Mouse (Mus musculus) embryonic facial prominence, embryonic 13.5 days (tissue): ENCODE measurements around the gene Mcf2l. TPM values are rescaled to one million over a fixed set of nuclear protein-coding genes. Genes with fewer than 3 reads are reported as not detected.
A peak's percentile ranks its signal among the peaks of the same experiment; 100 is the strongest.

ENCODE experiments used
- ATAC-seq: fragments of 200-750 bp; cut with Nextera tagmentation; 2 replicates; pipeline ENCODE4 v1.8.0; 2017; ENCODE audit warnings: low read depth; ENCODE audit not compliant: insufficient number of reproducible peaks, insufficient read depth, low FRiP score, low TSS enrichment
- H3K27ac ChIP-seq: fragments of 300-500 bp; sonication (generic); 2 replicates; pipeline ENCODE4 v1.5.1; 2015; ENCODE audit warnings: moderate library complexity, mild to moderate bottlenecking, inconsistent platforms
- H3K27me3 ChIP-seq: fragments of 300-500 bp; sonication (generic); 2 replicates; pipeline ENCODE4 v1.6.1; 2015; ENCODE audit warnings: mild to moderate bottlenecking, inconsistent platforms
- H3K36me3 ChIP-seq: fragments of 300-500 bp; sonication (generic); 2 replicates; pipeline ENCODE4 v1.6.1; 2015; ENCODE audit warnings: mild to moderate bottlenecking, inconsistent platforms
- H3K4me1 ChIP-seq: fragments of 300-500 bp; sonication (generic); 2 replicates; pipeline ENCODE4 v1.6.1; 2015; ENCODE audit warnings: inconsistent platforms
- H3K4me2 ChIP-seq: fragments of 300-500 bp; sonication (generic); 2 replicates; pipeline ENCODE4 v1.6.1; 2015; ENCODE audit warnings: moderate library complexity, mild to moderate bottlenecking, inconsistent platforms
- H3K4me3 ChIP-seq: fragments of 300-500 bp; sonication (generic); 2 replicates; pipeline ENCODE4 v1.5.1; 2015; ENCODE audit warnings: mild to moderate bottlenecking, inconsistent platforms
- H3K9ac ChIP-seq: fragments of 300-500 bp; sonication (generic); 2 replicates; pipeline ENCODE4 v1.6.1; 2015; ENCODE audit warnings: mild to moderate bottlenecking, inconsistent platforms
- H3K9me3 ChIP-seq: fragments of 300-500 bp; sonication (generic); 2 replicates; pipeline ENCODE4 v1.6.1; 2016; ENCODE audit warnings: inconsistent platforms
- WGBS: fragments of 180-500 bp; shearing (Covaris S2); methylation state at CpG from one replicate; pipeline ENCODE4 v1.1.7; 2015; ENCODE audit warnings: mixed read lengths; 5-methylcytosine and 5-hydroxymethylcytosine counted together
- polyA plus RNA-seq: library from polyadenylated mRNA; unstranded; fragments of >200 nt; fragmentation: Nextera tagmentation; extraction: Ambion mirVana; gene quantifications from 2 replicates; pipeline ENCODE4 v1.2.1, GENCODE M21; 2015

The Mcf2l gene
- polyA plus RNA-seq, 1 experiment from 2014 or later = 13.1 TPM

DNA sequence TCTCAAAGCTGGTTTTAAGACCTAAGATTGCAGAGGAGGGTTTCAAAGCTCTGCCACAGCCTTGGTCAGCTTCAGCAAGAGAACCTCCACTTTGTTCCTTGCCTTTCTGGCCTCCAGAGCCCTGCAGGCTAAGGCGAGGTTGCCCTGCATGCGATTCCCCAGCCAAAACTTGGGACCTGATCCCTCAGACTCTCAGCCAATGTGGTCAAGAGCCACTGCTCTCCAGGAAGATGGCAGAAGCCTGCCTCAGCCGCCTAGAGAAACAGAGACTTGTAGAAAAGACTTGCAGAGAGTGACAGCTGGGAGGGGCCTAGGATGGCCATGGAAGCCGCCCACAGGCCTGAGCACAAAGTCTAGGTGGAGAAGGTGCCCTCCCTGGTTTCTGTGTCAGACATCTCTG lies 1.4 kb downstream of the Mcf2l start:
- Histone ChIP-seq H3K27me3 (peaks cover 45% of the 10 kb centered on the region), H3K4me2 (no peak overlapping the region), H3K9ac (no peak overlapping the region), H3K36me3 (no peaks in the 10 kb centered on the region), H3K4me3 (no peak overlapping the region), H3K27ac (no peak overlapping the region), H3K9me3 (no peaks in the 10 kb centered on the region), H3K4me1 (peaks cover 11% of the 10 kb centered on the region)
- 72% methylated on average over 4 of the region's 4 CpGs for WGBS
- no peak for ATAC-seq

DNA sequence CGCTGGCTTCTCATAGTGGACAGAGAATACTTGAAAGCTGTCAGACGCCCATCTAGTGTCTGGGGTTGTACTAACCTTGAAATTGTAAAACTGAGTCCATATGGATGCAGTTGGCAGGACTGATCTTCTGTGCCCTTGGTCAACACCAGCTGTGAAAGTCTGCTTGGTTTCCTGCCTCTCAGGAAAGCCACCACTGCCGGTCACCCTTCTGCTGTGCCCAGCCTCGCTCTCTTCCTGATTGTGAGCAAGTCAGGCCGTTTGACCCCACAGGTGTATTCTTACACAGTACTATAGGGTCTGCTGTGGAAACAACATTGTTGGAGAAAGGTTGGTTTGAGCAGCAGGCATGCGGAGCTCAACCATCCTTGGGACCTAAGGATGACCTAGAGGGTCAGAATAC lies 3.5 kb downstream of the Mcf2l start:
- Histone ChIP-seq H3K9me3 (no peaks in the 10 kb centered on the region), H3K27me3 (peaks cover 27% of the 10 kb centered on the region), H3K9ac (no peak overlapping the region), H3K36me3 (no peaks in the 10 kb centered on the region), H3K4me2 (no peak overlapping the region), H3K4me3 (no peak overlapping the region), H3K27ac (no peak overlapping the region), H3K4me1 (peaks cover 11% of the 10 kb centered on the region)
- no peak for ATAC-seq
- WGBS = 71% methylated on average over 6 of the region's 6 CpGs

DNA sequence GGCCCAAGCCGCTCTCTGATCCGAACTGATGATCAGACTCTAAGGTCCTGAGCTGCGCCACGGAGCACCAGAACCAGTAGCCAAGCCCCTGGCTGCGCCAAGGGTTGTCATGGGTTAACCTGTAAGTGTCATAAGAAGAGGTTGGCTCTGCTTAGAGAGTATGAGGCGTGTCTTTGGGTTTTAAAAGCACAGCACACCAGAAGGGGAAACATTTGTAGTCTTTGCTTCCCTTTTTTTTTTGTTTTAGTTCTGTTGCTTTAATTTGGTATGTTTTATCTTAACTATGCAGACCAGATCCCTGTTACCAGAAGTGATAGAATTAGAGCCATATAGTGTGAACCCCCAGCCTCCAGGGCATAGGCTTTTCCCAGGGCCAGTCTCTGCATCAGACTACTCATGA lies 6.6 kb downstream of the Mcf2l start:
- no peaks in the 10 kb centered on the region for H3K36me3 ChIP-seq
- H3K4me3 ChIP-seq = no peak overlapping the region
- H3K4me1 ChIP-seq = peaks cover 7% of the 10 kb centered on the region; the same call in 1 of the 2 replicates
- no peaks in the 10 kb centered on the region for H3K9me3 ChIP-seq
- WGBS = 89% methylated on average over 6 of the region's 6 CpGs
- ATAC-seq = no peak
- no peak overlapping the region for H3K9ac ChIP-seq
- no peak overlapping the region for H3K4me2 ChIP-seq
- H3K27ac ChIP-seq = no peak overlapping the region
- peaks cover 5% of the 10 kb centered on the region; the same call in 1 of the 2 replicates for H3K27me3 ChIP-seq

DNA sequence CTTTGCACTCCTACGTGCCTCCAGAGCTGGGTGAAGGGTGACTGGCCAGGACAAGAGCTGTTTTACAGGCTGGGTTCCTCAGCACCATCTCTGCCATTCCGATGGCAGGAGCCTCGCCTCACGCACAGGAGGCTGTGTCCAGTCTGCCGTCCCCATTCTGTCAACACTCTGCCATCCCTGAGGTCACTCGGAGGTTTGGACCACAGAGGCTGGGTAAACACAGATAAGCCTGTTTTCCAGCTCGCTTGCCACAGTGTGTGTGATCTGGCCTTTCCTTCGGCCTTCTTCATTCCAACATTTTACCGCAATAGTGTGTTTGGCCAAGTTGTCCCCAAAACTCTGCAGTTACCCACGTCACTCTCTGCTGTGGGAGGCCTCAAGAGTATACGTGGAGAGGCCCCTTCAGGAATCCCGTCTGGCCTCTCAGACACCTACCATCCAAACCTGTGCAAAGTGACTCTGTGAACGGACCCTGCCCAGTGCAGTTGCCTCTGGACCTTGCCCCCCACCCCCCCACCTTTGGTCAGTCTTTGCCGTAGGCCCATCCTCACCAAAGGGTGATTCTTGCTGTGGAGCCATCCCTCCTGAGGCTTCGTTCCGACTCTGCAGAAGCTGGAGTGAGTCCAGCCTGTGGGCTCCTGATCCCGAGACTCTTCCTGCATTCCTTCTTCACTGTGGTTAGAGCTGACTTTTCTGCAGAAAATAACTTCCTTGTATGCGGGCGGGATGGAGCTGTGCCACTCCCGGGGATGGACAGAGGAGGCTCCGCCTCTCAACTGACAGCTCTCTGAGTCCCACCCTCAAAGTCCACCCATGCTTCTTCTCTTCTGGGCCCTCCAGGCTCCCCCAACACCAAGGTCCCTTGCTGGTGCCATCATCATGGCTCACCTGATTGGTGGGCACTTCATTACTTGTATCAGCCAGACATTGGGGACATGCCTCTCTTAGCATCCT lies 9.7 kb downstream of the Mcf2l start:
- 74% methylated on average over 21 of the region's 21 CpGs for WGBS
- H3K27ac ChIP-seq = no peak overlapping the region
- no peaks in the 10 kb centered on the region for H3K36me3 ChIP-seq
- 0 out of 2 replicates have a peak overlapping the region, but pooled peaks have one; percentile 11 for H3K4me2 ChIP-seq
- peaks cover 7% of the 10 kb centered on the region; the same call in 1 of the 2 replicates for H3K4me1 ChIP-seq
- no peak for ATAC-seq
- H3K9me3 ChIP-seq = no peaks in the 10 kb centered on the region
- H3K4me3 ChIP-seq = no peak overlapping the region
- no peak overlapping the region for H3K9ac ChIP-seq
- no peaks in the 10 kb centered on the region for H3K27me3 ChIP-seq

DNA sequence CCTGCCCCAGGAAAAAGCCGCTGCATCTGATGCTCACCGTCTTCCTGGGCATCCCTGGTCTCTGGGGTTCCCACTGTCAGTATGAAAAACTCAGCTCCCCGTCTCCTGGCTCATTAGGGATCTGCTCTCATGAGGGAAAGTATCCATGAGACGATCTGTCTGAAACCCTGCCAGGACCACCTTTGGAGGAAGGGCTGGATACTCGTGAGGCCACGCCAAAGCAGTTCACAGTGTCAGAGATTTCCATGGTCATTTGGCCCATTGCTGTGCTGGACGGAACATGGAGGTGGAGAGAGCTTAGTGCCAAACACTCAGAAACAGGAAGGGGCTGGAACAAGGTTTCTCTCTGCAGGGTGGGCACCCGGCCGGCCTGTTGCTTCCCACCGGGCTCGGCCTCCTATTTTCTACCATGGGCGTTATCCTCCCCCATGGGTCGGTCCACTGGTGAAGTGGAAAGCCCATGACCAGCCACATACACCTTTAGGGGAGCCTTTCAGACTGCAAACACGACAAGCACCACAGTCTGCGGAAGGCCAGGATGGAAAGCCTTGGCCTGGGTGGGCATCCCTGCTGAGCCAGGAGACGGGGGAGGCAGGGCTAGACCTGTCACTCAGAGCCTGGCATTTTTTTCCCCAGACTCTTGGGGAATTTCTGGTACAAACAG lies 14.3 kb downstream of the Mcf2l start:
- WGBS = 81% methylated on average over 16 of the region's 16 CpGs
- no peak for ATAC-seq

DNA sequence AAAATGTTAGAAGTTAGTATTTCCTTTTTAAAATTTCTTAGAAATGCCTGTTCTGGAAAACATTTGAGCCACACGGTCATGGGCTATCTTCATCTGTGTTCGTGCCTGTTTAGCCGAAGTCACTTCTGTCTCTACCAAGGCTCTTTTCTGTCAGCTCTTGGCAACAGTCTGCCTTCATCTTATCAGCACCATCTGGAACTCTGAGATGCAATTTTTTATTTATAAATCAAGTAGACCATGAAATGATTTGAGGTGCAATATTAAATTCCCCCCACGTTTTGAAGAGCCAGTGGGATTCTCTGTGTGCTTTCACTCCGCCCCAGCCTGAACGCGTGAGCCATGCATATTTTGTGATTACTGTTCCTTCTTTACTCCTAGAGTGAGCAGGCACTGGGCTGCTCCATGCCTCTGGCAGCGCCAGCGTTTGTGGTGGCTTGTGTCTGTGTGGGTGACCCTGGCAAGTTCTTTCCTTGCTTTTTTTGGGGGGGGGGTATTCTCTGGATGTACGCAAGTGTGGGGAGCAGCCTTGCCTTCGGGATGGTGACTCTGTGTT lies 15.5 kb downstream of the Mcf2l start:
- WGBS = 53% methylated on average over 11 of the region's 11 CpGs

More for the DNA sequence above, 14.3 kb downstream of the Mcf2l start:
- no peaks in the 10 kb centered on the region for H3K36me3 ChIP-seq
- H3K9ac ChIP-seq = no peak overlapping the region
- no peaks in the 10 kb centered on the region for H3K9me3 ChIP-seq
- no peak overlapping the region for H3K4me2 ChIP-seq
- H3K4me1 ChIP-seq = peaks cover 16% of the 10 kb centered on the region
- H3K4me3 ChIP-seq = no peak overlapping the region
- no peaks in the 10 kb centered on the region for H3K27me3 ChIP-seq
- no peak overlapping the region for H3K27ac ChIP-seq

DNA sequence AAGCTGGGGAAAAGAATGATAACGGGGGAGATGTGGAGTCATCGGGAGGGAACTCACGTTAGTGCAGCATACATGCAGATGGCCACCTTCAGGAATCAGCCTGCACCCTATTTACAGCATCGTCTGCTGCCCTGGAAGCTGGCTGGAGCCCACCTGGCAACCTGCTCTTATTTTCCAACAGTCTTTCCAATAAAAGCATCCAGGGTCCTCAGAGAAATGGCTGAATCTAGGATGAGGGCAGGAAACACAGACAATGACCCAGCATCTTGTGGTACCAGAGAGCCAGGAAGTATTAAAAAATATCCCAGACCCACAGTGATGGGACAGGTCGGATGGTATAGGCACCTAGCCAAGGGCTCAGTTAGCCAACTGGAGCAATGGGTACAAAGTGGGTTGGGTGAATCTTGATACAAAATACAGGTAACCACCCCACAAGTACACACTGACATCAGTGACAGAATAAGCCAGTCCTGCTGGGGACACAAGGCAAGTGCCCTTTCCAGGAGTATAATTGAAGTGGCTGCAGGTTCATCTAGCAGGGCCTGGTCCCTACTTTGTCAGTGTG lies 19.4 kb downstream of the Mcf2l start:
- Histone ChIP-seq H3K4me3 (no peak overlapping the region), H3K4me1 (peaks cover 14% of the 10 kb centered on the region; the same call in 1 of the 2 replicates), H3K9ac (no peak overlapping the region), H3K9me3 (no peaks in the 10 kb centered on the region), H3K36me3 (no peaks in the 10 kb centered on the region), H3K27ac (no peak overlapping the region), H3K27me3 (no peaks in the 10 kb centered on the region), H3K4me2 (no peak overlapping the region)
- ATAC-seq = no peak
- 75% methylated on average over 5 of the region's 5 CpGs for WGBS

More for the DNA sequence above, 15.5 kb downstream of the Mcf2l start:
- H3K27me3 ChIP-seq = no peaks in the 10 kb centered on the region
- H3K4me3 ChIP-seq = no peak overlapping the region
- H3K27ac ChIP-seq = no peak overlapping the region
- H3K9me3 ChIP-seq = no peaks in the 10 kb centered on the region
- peaks cover 9% of the 10 kb centered on the region; the same call in 1 of the 2 replicates for H3K4me1 ChIP-seq
- no peak overlapping the region; the same call in 1 of the 2 replicates for H3K9ac ChIP-seq
- no peak overlapping the region for H3K4me2 ChIP-seq
- H3K36me3 ChIP-seq = no peaks in the 10 kb centered on the region
- no peak for ATAC-seq

DNA sequence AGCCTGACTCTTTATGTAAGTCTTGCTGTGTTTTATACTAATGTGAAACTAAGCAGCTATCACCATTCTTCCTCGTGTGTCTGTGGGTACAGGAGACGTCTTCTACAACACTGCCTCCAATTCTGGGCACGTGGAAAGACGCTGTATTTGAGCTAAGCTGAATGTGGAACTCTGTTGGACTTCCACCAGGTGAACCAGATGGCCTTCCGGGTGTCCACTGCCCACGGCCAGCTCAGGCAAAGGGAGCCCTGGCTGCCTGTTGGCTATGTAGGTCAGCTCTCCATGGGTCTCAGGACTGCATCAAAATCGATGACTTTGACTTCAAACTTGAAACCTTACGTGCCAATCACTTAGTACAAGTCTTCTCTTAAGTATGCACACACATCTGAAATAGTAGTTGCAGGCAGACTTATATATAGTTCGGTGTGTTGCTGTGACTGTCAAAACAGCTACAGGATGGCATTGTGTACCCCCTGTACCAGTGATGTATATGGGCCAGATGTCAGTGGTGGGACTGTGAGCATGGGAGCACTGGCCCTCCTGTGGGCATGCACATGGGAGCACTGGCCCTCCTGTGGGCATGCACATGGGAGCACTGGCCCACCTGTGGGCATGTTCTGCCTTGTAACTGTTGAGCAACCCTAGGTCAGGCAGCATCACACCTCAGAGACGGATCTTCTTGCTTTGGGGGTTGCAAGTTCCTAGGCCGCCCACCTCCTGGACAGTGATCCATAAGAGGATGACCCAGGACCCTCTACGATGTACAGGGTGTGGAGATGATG lies 20.4 kb downstream of the Mcf2l start:
- 82% methylated on average over 12 of the region's 12 CpGs for WGBS
- H3K9me3 ChIP-seq = no peaks in the 10 kb centered on the region
- H3K36me3 ChIP-seq = no peaks in the 10 kb centered on the region
- H3K27ac ChIP-seq = no peak overlapping the region
- 0 out of 2 replicates have a peak overlapping the region, but pooled peaks have one; percentile 11 for H3K9ac ChIP-seq
- H3K4me3 ChIP-seq = no peak overlapping the region
- no peaks in the 10 kb centered on the region for H3K27me3 ChIP-seq
- ATAC-seq = no peak
- no peak overlapping the region for H3K4me2 ChIP-seq
- peaks cover 14% of the 10 kb centered on the region; the same call in 1 of the 2 replicates for H3K4me1 ChIP-seq

DNA sequence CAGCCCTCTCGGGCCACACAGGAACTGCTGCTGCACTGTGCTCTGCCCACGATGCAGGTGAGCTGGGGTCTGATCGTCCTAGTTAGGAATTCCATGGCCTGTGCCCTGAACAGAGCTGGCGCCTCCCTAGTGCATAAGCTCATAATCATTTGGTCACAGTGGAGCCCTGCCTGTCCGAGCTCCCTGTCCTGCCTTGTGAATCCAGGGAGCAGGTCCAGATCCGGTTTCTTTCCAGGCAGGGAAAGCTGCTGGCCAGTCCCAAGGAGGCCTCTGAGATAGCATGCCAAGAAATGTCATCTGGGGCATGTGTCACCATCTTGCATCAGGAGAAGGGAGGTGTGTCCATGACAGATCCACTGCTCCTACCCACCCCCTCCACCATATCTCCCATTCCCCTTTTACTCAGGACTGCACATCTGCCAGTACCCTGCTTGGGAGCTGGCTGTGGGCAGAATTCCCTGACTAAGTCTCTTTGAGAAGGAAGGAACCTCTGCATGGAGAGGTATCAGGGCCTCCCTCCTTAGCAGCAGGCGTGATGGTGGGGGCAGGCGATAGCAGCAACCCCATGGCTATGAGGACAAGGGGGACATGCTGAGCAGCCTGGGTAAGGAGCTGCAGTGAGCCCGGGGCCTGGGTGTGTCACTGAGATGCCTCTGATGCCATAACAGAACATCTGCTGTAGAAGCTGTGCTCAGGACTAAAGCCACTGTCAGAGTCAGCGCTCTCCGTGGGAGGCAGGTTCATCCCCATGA lies 21.4 kb downstream of the Mcf2l start:
- Histone ChIP-seq H3K4me2 (no peak overlapping the region), H3K4me1 (peaks cover 7% of the 10 kb centered on the region; the same call in 1 of the 2 replicates), H3K27ac (no peak overlapping the region), H3K4me3 (no peak overlapping the region), H3K36me3 (no peaks in the 10 kb centered on the region), H3K9ac (no peak overlapping the region), H3K27me3 (no peaks in the 10 kb centered on the region), H3K9me3 (no peaks in the 10 kb centered on the region)
- ATAC-seq = no peak
- WGBS = 77% methylated on average over 11 of the region's 11 CpGs

DNA sequence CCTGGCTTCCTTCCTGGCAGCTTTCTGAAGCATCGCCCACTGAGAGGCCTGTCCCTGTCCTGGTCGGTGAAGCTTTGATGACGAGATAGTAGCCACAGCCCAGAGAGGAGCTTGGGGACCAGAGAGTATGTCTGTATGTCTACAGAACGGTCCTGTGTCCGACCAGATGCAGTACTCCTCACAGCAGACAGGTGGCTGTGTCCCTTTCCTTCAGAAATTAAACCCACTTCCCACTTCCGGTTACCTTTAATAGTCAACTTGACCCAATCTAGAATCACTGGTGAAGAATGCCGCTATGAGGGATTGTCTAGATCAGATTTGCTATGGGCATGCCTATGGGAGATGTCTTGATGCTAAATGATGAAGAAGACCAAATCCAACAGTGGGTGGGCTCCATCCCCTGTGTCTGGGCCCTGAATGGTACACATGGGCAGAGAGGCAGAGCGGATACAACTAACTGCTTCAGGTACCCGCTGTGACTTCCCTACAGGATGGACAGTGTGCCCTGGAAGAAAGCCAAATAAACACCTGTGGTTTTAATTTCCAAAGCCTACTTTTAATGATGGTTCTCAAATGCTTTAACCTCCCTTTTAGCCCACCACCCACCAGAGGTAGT lies 22.0 kb downstream of the Mcf2l start:
- no peak overlapping the region for H3K27ac ChIP-seq
- H3K4me1 ChIP-seq = 0 out of 2 replicates have a peak, but pooled peaks cover 4% of the 10 kb centered on the region
- H3K9me3 ChIP-seq = no peaks in the 10 kb centered on the region
- no peaks in the 10 kb centered on the region for H3K36me3 ChIP-seq
- H3K27me3 ChIP-seq = no peaks in the 10 kb centered on the region
- H3K4me2 ChIP-seq = no peak overlapping the region
- ATAC-seq = no peak
- no peak overlapping the region for H3K4me3 ChIP-seq
- WGBS = 63% methylated on average over 9 of the region's 9 CpGs
- no peak overlapping the region for H3K9ac ChIP-seq
